In genomic region chr17:46832101-46832980, GRCm38 (mm10) we compare ENCODE assay signal across 11 mouse cellular contexts. TPM values are rescaled to one million over a fixed set of nuclear protein-coding genes. Genes with fewer than 3 reads are reported as not detected.
DNase-seq lines count a peak whose midpoint lies in the region; ATAC-seq and TF ChIP-seq lines count a peak whose summit lies in the region.
"Had no signal": no experiment of that assay in that cellular context is flagged by ENCODE, and none has a peak within 500 bp of the region (broad histone marks: within the 10 kb centered on the region; RNA-seq: fewer than 3 reads in every experiment).

No protein-coding gene starts in this region.

- H3K36me3 ChIP-seq in ES-E14 (ENCODE audit: control insufficient read depth, insufficient read depth, low read length, poor library complexity, severe bottlenecking), result peaks cover 6% of the 10 kb centered on the region; the same call in 1 of the 2 replicates
- H3K36me3 ChIP-seq in limb, embryonic 12.5 days, result peaks cover 19% of the 10 kb centered on the region; the same call in 1 of the 2 replicates
- H3K36me3 ChIP-seq in forebrain, embryonic 16.5 days (ENCODE audit: control insufficient read depth, insufficient read depth), result peaks cover 4% of the 10 kb centered on the region

- no peak overlapping the region for H3K4me2 ChIP-seq in limb, embryonic 12.5 days
- H3K4me2 ChIP-seq in forebrain, embryonic 16.5 days (ENCODE audit: low read length), result no peak overlapping the region
- H3K4me2 ChIP-seq: hindbrain, embryonic 15.5 days; lung, embryonic 15.5 days had no signal

- H3K4me1 ChIP-seq in ES-E14 (ENCODE audit: control insufficient read depth in 2 of 2, insufficient read depth in 2 of 2, low read length in 2 of 2, poor library complexity in 1 of 2), result peaks cover 0 to 7% of the 10 kb centered on the region in 2 experiments; a peak in 3 of 4 replicates
- H3K4me1 ChIP-seq in limb, embryonic 12.5 days (replicated peaks), result peaks cover 11% of the 10 kb centered on the region; the same call in 1 of the 2 replicates
- H3K4me1 ChIP-seq in forebrain, embryonic 16.5 days (replicated peaks; ENCODE audit: control insufficient read depth, insufficient read depth, low read length), result no peaks in the 10 kb centered on the region
- H3K4me1 ChIP-seq: hindbrain, embryonic 15.5 days had no signal

- in situ Hi-C loops in ES-E14 (cut with MboI; ENCODE audit: low sequenced_read_pairs in 2 of 2, unreplicated experiment in 2 of 2), result no loop called here

- no peaks in the 10 kb centered on the region for H3K9me3 ChIP-seq in ES-E14 (ENCODE audit: control insufficient read depth, insufficient read depth, low read depth, low read length)
- H3K9me3 ChIP-seq in limb, embryonic 12.5 days, result no peaks in the 10 kb centered on the region
- H3K9me3 ChIP-seq in forebrain, embryonic 16.5 days (ENCODE audit: control insufficient read depth, low read length), result no peaks in the 10 kb centered on the region
- H3K9me3 ChIP-seq: hindbrain, embryonic 15.5 days; lung, embryonic 15.5 days had no signal

- no peak overlapping the region for H3K9ac ChIP-seq in ES-E14 (ENCODE audit: insufficient read depth, low read depth, low read length, poor library complexity, severe bottlenecking)
- H3K9ac ChIP-seq in limb, embryonic 12.5 days (replicated peaks), result no peak overlapping the region
- no peak overlapping the region for H3K9ac ChIP-seq in forebrain, embryonic 16.5 days (replicated peaks; ENCODE audit: low read depth, low read length)
- H3K9ac ChIP-seq: hindbrain, embryonic 15.5 days; lung, embryonic 15.5 days had no signal

- H3K27ac ChIP-seq in ES-E14 (ENCODE audit: insufficient read depth, low read depth, low read length, poor library complexity, severe bottlenecking), result peak overlapping the region; percentile 40; the same call in 1 of the 2 replicates
- H3K27ac ChIP-seq in limb, embryonic 12.5 days, result peak overlapping the region; percentile 57; the same call in 1 of the 2 replicates
- H3K27ac ChIP-seq in forebrain, embryonic 16.5 days (ENCODE audit: low read length), result no peak overlapping the region
- H3K27ac ChIP-seq: hindbrain, embryonic 15.5 days; lung, embryonic 15.5 days had no signal

- H3K27me3 ChIP-seq in limb, embryonic 12.5 days, result no peaks in the 10 kb centered on the region
- no peaks in the 10 kb centered on the region for H3K27me3 ChIP-seq in forebrain, embryonic 16.5 days (replicated peaks; ENCODE audit: control insufficient read depth, insufficient read depth, low read length)
- H3K27me3 ChIP-seq: hindbrain, embryonic 15.5 days; lung, embryonic 15.5 days had no signal

- peak; percentile 49 for DNase-seq in adrenal gland, postnatal 14 days
- DNase-seq in adrenal gland, adult 18-20 months (ENCODE audit: low spot score in 2 of 2), result no peak
- no peak for DNase-seq in ES-E14 (ENCODE audit: low read depth, low spot score)
- DNase-seq in heart, adult 8-10 months (ENCODE audit: low spot score), result peak; percentile 68
- no peak for DNase-seq in T-cell, adult 2 months (ENCODE audit: low spot score)
- no peak for DNase-seq in embryo, embryonic 10.5 days (ENCODE audit: low spot score)
- DNase-seq: thymus, postnatal 36 days had no signal

- no peak for ATAC-seq in limb, embryonic 12.5 days (ENCODE audit: insufficient number of reproducible peaks, insufficient read depth, low FRiP score, low TSS enrichment, low read depth)
- no peak for ATAC-seq in forebrain, embryonic 16.5 days

- 60% methylated on average over 11 of the region's 11 CpGs for WGBS in limb, embryonic 12.5 days
- WGBS in forebrain, embryonic 16.5 days, result 74% methylated on average over 11 of the region's 11 CpGs

- H3K4me3 ChIP-seq in ES-E14 (ENCODE audit: insufficient read depth in 1 of 2, low read depth in 1 of 2, low read length in 2 of 2, poor library complexity in 1 of 2, severe bottlenecking in 1 of 2), result no peak overlapping the region
- H3K4me3 ChIP-seq in limb, embryonic 12.5 days (replicated peaks), result no peak overlapping the region
- H3K4me3 ChIP-seq in forebrain, embryonic 16.5 days (replicated peaks; ENCODE audit: low read length), result no peak overlapping the region
- H3K4me3 ChIP-seq: hindbrain, embryonic 15.5 days; lung, embryonic 15.5 days had no signal

TF ChIP-seq in ES-E14, 5 proteins besides CTCF, POLR2A, EP300 and RAD21:
- no peak for TF ChIP-seq ZNF384 (IDR thresholded peaks at IDR 0.05; ENCODE audit: low read depth, low read length)
- no peak for TF ChIP-seq ZC3H11A (IDR thresholded peaks at IDR 0.05; ENCODE audit: borderline replicate concordance, low read depth, low read length)
- no peak for TF ChIP-seq MAFK (IDR thresholded peaks at IDR 0.05; ENCODE audit: insufficient read depth, low read depth, low read length)
- no peak for TF ChIP-seq CHD2 (IDR thresholded peaks at IDR 0.05; ENCODE audit: low read depth, low read length)
- TF ChIP-seq HCFC1 (IDR thresholded peaks at IDR 0.05; ENCODE audit: borderline replicate concordance, insufficient read depth, low read length), result no peak

RNA-seq across cellular contexts. Expression of gene Bicral, which starts 25.9 kb away (rescaled TPM):
- total RNA-seq in adrenal gland, postnatal 14 days (2021), result 19.4 and 20.1 TPM in 2 replicates
- 10 to 100 TPM; 16.7 to 18.2 TPM for total RNA-seq in adrenal gland, adult 18-20 months (2021)
- total RNA-seq in ES-E14 (2012; rRNA removed), result 20.2 and 27.1 TPM in 2 replicates
- 10 to 100 TPM; 12.8 to 15.3 (median 14.4) TPM for total RNA-seq in heart, adult 8-10 months (2022)
- 4.4 and 4.8 TPM in 2 replicates for polyA plus RNA-seq in limb, embryonic 12.5 days (2016; fragmentation: Nextera tagmentation; extraction: Ambion mirVana)
- 8.8 and 10.0 TPM in 2 replicates for polyA plus RNA-seq in forebrain, embryonic 16.5 days (2015; fragmentation: Nextera tagmentation; extraction: Ambion mirVana)

RNA-seq across cellular contexts. Expression of gene Rpl7l1, which starts 49.9 kb away (rescaled TPM):
- total RNA-seq in adrenal gland, postnatal 14 days (2021), result 92.0 and 97.4 TPM in 2 replicates
- total RNA-seq in adrenal gland, adult 18-20 months (2021), result 100 to 1,000 TPM in 1 of 2 experiments, 10 to 100 TPM in 1; 93.5 to 103 TPM
- total RNA-seq in ES-E14 (2012; rRNA removed), result 132 and 179 TPM in 2 replicates
- total RNA-seq in heart, adult 8-10 months (2022), result 10 to 100 TPM; 43.9 to 58.6 (median 52.8) TPM
- 179 and 210 TPM in 2 replicates for polyA plus RNA-seq in limb, embryonic 12.5 days (2016; fragmentation: Nextera tagmentation; extraction: Ambion mirVana)
- 107 and 115 TPM in 2 replicates for polyA plus RNA-seq in forebrain, embryonic 16.5 days (2015; fragmentation: Nextera tagmentation; extraction: Ambion mirVana)

RNA-seq across cellular contexts. Expression of gene Tbcc, which starts 58.1 kb away (rescaled TPM):
- total RNA-seq in adrenal gland, postnatal 14 days (2021), result 20.6 and 20.7 TPM in 2 replicates
- total RNA-seq in adrenal gland, adult 18-20 months (2021), result 10 to 100 TPM; 19.6 to 23.9 TPM
- total RNA-seq in ES-E14 (2012; rRNA removed), result 20.5 and 30.0 TPM in 2 replicates
- total RNA-seq in heart, adult 8-10 months (2022), result 10 to 100 TPM; 15.4 to 18.6 (median 17.3) TPM
- 71.7 and 78.7 TPM in 2 replicates for polyA plus RNA-seq in limb, embryonic 12.5 days (2016; fragmentation: Nextera tagmentation; extraction: Ambion mirVana)
- 52.6 and 55.6 TPM in 2 replicates for polyA plus RNA-seq in forebrain, embryonic 16.5 days (2015; fragmentation: Nextera tagmentation; extraction: Ambion mirVana)

RNA-seq across cellular contexts. Expression of gene 2310039H08Rik, which starts 59.9 kb away (rescaled TPM):
- total RNA-seq in adrenal gland, postnatal 14 days (2021), result 62.9 and 66.5 TPM in 2 replicates
- total RNA-seq in adrenal gland, adult 18-20 months (2021), result 10 to 100 TPM; 39.6 to 63.0 TPM
- 19.5 and 21.4 TPM in 2 replicates for total RNA-seq in ES-E14 (2012; rRNA removed)
- total RNA-seq in heart, adult 8-10 months (2022), result 10 to 100 TPM; 24.2 to 33.2 (median 28.9) TPM
- polyA plus RNA-seq in limb, embryonic 12.5 days (2016; fragmentation: Nextera tagmentation; extraction: Ambion mirVana), result 49.8 and 52.6 TPM in 2 replicates
- polyA plus RNA-seq in forebrain, embryonic 16.5 days (2015; fragmentation: Nextera tagmentation; extraction: Ambion mirVana), result 52.8 and 56.0 TPM in 2 replicates

Comparison
In these comparisons a context has a peak if more than half of its experiments do, and no peak if none do; other contexts are left out.
1. DNase-seq: peak in adrenal gland, postnatal 14 days (single experiment) and heart, adult 8-10 months (single experiment); none in adrenal gland, adult 18-20 months (0 of 2), ES-E14 (single experiment), T-cell, adult 2 months (single experiment) and embryo, embryonic 10.5 days (single experiment).